Mouse (Mus musculus): ENCODE measurements around the gene Hagh.

Gene Hagh

DNA sequence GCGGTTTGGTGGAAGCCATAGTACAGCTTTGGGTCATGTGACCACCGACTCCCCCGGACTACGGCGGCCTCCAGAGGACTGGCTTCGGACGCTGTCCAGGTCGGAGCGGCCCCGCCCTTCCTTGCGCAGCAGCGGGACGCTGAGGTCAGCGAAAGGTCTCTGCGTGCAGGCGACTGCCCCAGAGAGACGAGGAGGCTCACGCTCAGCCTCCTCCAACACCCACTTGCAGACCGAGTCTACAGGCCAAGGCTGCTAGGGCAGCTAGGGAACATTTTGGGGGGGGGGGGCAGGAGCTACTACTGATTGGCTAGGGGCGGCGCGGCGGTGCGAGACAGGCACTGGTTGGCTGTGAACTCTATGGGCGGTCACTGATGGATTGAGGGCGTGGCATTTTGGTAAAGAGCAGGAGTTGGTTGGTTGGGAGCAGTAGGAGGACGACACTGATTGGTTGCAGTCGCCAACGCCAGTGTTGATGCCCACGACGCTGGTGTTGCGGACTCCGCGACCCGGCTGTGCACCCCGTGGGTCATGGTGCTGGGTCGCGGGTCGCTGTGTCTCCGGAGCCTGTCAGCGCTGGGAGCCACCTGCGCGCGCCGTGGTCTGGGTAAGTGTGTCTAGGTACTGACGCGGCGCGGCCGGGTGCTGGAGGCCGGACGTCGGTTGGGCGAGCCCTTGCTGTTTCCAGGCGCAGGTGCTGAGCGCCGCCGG is 10.3 kb downstream of the Hagh start, which contains the start of gene Fahd1:
TSS of gene Fahd1 (minus strand) at position 300 of the 708 bp plus-strand sequence.
- DNase-seq (ENCODE audit: low spot score) = peak; percentile 82

DNA sequence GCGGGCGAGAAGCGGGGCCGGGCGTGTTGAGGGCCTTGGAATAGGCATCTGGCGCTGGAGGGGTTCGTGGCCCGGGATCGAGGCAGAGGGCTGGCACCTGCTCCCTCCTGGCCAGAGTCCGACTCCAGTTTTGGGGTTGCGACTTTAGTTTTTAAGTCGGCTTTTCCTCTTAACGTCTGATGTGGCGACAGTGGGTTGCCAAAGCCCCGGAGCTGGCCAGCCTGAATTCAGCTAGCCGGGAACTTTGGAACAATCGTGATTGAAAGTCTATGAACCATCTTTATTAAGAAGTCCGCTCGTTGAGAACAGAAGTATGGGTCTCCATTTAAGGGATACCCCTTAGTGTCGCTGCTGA is 10.8 kb downstream of the Hagh start:
- no peak for DNase-seq (ENCODE audit: low spot score)

DNA sequence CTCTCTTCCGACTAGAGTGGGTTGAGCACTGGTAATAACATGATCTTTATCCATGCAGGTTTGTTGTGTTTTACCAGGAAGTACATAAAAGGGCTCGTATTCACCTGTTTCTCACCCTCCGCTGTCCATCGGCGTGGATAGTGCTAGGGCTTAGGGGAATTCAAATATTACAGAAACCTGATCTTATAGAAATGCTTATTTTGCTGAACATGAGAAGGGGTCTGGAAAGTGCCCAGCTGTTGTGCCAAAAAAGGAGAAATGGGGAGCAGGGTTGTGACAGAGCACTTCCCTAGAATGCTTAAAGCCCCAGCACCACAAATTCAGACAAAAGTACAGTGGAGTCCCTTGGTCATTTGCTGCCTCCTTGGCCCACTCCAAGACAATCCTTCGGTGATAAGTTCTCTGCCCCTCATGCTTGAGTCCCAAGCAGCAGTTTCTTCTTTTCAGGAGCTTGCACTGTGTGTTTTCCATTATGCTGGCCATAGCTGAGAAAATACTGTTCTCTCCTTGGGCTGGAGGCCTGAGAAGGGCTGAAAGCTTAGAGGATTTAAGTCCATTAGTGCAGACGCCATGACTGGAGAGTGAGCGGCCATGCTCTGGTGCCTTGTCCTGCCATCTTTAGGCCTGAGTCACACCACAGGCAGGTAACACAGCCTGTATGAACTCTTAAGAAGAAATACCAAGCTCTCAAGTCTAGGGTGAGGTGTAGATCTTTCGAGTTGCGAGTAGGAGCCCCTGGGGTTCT is 11.6 kb downstream of the Hagh start:
- DNase-seq (ENCODE audit: low spot score) = no peak

- DNase-seq (ENCODE audit: low spot score) = no peak
Observed at GRCm38 (mm10) chr17:24855838-24856464, 16.0 kb downstream of the Hagh start.

DNA sequence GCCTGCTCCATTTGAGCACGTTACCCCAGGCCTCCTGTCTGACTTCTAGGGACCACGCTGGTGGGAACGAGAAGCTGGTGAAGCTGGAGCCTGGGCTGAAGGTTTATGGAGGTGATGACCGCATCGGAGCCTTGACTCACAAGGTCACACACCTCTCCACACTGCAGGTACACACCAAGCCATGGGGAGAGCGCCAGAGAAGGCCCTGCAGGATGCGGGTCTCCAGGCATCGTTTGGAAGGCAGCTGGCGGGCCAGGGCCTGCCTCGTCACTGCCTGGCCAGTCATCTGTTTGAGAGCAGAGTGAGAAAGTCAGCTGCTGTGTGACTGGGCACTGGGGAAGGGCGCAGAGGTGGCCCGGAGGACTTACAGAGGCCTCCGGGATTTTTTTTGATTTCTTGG is 16.6 kb downstream of the Hagh start:
- no peak for DNase-seq (ENCODE audit: low spot score)

GRCm38 (mm10) chr17:24857831-24858470 is 18.0 kb downstream of the Hagh start:
- no peak for DNase-seq (ENCODE audit: low spot score)

DNA sequence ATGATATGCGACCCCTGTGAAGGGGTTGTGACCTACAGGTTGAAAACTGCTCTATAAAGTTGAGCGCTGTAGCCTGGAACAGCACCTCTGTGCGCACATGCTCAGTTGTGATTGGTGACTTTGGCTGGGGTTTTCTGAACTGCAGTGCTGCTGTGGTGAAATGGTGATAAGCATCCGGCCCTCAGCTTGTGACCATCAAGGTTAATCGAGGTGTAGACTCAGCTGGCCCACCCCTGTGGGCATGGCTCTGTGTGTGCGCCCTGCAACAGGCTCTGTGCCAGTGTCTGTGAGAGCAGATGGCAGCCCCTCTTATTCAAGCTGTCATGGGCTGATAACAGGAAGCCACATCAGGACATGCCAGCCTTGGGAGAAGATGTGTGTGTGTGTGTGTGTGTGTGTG is 19.0 kb downstream of the Hagh start:
- no peak for DNase-seq (ENCODE audit: low spot score)

DNA sequence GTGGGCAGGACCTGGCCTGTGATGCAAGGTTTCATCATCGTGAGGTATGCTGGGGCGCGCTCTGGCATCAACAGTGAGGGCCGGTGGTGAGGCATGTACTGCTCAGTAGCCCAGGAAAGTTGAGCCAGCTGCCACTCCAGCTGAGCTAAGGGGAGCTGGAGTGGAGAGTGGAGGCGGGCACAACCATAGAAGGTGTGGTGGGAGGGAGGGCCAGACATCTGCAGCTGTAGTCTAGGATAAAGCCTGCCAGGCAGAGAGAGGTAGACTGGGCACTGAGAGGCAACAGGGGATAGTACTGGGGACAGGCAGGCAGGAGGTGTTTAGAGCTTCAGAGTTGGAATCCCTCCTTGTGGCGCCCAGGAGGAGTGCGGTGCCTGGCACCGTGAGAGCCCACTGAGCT is 20.1 kb downstream of the Hagh start:
- no peak for DNase-seq (ENCODE audit: low spot score)

DNA sequence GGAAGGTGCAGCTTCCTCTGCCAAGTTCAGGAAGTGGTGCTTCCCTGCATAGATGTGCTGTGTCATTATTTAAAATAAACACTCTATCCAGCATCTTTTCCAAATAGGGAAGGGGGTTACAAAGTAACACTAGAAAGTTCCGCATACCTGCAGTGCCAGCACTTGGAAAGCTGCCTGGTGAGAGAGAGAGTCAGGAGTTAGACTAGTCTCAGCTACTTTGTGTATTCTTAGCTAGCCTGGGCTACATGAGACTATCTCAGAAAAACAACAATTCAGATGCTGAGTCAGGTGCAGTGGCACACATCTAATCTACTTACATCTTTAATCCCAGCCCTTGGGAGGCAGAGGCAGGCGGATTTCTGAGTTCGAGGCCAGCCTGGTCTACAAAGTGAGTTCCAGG is 21.8 kb downstream of the Hagh start:
- no peak for DNase-seq (ENCODE audit: low spot score)

DNA sequence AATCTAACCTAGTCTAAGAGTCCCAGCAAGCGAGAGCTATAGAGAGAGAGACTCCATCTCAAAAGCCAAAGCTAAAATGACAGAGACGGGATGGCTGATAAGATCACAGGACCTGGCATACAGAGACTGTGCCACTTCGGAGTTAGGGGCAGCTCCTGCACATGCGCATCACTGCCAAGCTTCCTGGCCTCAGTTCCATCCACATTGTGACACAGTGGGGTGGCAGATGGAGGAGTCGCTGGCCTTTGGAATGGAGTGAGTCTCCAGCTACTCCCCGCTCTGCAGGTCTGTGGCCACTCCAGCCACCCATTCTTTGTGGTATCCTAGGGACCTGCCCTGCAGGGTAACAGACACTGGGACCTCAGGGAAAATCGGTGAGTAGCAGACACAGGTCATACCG is 25.8 kb downstream of the Hagh start, which contains the start of gene Igfals:
TSS of gene Igfals (plus strand) at position 222 of the 400 bp plus-strand sequence.
- no peak for DNase-seq (ENCODE audit: low spot score)

DNA sequence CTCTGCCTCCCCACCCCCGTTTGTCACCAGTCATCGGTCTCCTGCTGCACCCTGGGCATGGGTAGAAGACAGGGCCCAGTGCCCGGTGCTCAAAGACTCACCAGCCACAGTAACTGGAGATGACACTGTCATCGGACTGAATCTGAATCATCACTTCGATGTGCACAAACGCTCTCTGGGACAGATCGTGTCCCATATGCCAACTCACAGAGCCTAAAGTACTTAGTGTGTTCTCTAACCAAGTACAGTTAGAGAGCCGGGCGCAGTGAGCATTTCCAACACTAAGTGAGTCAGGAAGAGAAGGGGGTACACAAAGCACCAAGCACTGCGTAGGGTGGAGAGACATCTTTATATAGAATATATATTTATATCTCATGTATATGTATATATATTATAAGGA is 28.0 kb downstream of the Hagh start:
- no peak for DNase-seq (ENCODE audit: low spot score)

- DNase-seq (ENCODE audit: low spot score) = no peak
Observed at GRCm38 (mm10) chr17:24873695-24874404, 33.9 kb downstream of the Hagh start.

DNA sequence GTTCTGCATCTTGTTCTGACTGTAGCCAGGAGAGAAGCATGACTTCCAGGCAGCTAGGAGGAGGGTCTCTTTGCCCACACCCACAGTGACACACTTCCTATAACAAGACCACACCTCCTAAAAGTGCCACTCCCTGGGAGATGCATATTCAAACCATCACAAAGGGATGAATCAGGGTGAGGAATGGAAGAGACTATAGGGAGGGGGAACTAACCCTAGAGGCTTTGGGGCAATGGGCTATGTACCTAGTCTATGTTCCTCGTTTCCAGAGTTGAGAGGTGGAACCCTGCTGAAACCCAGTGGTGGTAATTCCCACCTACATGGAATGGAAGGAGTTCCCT is 34.4 kb downstream of the Hagh start:
- DNase-seq (ENCODE audit: low spot score) = no peak

DNA sequence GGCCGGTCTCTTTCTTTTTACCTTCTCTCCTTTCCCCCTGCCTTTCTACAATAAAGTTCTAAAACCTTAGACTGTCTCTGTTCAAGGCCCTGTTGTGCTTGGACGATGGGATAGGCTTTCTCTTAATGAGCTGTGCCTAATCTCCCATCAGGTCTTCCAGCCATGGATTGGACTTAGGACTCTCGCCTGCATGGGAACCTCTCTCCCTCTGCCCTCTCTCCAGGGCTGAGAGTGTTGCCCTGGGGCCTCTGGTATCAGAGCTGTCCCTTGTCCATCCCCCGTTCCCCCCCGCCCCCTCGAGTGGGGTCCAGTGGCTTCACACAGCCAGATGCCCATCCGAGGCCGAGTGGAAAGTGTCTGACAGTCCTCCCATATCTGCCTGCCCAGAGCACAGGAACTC is 35.0 kb downstream of the Hagh start:
- no peak for DNase-seq (ENCODE audit: low spot score)

DNA sequence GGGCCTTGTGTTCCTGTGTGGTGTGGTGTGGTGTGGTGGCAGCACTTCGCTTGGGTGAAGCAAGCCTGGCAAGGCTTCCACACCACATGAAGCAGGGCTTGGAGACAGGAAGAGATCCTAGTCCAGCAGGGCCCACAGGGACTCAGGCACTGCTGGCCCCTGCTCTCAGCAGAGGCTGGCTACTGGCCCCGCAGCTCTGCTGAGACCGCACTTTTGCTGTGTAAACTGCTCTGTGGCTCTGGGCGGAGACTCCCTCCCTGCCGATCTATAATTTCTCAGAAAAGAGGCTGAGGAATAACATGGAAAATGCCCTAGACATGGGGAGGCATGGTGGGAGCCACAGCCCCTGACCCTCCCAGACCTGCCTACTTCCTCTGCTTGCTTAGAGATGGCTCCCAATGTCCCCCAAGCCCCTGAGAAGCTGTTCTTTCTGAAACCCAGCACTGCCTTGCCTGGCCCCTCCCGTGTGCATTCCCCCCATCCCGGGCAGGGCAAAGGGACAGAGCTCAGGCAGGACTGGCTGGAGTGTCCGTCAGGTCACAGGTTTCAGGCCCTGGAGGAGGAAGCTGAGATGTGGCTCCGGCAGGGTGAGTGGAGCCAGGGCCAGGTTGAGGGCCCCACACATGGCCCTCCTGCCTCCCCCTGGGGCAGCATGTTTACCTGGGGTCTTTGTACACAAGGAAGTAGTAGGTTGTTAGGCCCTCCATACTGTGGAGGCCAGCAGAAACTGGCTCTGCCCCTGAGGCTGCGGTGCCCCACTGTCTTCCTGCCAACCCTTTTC is 37.6 kb downstream of the Hagh start:
- DNase-seq (ENCODE audit: low spot score) = no peak

- no peak for DNase-seq (ENCODE audit: low spot score)
Observed at GRCm38 (mm10) chr17:24878117-24878397, 38.1 kb downstream of the Hagh start.

GRCm38 (mm10) chr17:24878531-24878930 is 38.6 kb downstream of the Hagh start:
- no peak for DNase-seq (ENCODE audit: low spot score)

DNA sequence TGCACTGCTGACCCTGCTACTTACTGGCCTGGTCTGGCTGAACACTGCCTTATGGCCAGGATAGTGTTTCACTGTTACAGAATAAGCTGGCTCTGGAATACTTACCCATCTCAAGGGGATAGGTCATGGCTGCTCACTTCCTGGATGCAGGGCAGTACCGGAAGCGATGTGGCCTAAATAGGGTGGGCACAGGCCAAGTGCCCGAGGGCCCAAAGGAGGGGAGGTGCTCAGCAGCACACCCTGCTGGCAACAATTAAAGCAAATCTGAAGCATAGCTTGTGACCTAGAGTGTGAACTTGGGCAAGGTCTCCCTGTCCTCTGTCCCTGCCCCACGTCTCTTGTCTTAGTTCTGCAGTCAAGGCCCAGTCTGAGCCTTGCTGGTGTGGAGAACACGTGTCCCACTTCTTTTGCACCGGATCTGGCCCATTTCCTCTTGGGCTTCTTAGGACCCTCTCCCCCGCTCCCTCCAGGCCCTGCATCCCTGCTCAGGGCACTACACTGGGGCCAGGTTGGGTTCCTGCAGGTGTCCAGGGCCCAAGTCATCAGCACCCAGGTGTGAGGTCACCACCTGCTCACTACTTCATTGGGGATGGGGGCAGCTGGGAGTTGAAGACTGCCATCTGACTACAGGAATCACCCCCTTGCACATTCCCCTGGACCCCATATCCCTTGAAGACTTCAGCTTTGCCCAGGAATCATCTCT is 41.9 kb downstream of the Hagh start:
- no peak for DNase-seq (ENCODE audit: low spot score)

- no peak for DNase-seq (ENCODE audit: low spot score)
Observed at GRCm38 (mm10) chr17:24884391-24884790, 44.4 kb downstream of the Hagh start.

DNA sequence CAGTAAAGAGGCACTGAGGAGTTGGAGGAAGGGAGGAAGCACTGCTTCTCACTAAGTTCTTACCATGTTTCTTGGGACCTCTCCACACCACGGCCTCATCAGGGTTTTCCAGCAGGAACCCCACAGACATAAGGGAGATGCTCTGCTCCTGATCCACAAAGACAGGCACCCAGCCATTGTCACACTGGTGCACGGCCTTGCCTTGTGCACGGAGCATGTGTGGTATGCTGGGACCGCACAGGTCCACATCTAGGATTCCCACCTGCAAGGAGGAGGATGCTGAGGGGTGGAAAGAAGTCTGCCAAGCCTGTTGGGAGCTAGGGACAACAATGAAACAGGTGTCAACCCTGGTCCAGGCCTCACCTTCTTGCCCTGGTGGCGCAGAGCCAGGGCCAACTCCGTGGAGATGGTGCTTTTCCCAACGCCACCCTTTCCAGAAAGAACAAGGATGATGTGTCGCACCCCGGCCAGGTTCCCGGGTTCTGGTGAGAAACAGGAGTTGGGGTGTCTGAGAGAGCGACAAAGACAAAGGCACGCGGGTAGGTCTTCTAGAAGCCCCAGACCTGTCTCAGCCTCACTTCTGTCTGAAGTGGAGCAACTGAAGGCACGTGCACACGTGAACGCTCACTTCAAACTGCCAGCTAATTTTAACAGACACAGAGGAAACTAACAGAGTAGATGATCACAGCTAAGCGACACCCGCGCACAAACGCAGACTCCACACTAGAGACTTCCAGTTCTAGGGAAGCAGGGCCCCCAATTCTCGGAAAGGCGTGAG is 45.6 kb downstream of the Hagh start:
- no peak for DNase-seq (ENCODE audit: low spot score)

Measured in urinary bladder, postnatal 25 days (tissue).